Mouse (Mus musculus): ENCODE data around the gene Tmem30b.
"Not testable (repeated sequence)": the region's sequence is repeated elsewhere in the genome, so short reads cannot be mapped to it uniquely, and the experiment has no call there.

The Tmem30b gene

DNA sequence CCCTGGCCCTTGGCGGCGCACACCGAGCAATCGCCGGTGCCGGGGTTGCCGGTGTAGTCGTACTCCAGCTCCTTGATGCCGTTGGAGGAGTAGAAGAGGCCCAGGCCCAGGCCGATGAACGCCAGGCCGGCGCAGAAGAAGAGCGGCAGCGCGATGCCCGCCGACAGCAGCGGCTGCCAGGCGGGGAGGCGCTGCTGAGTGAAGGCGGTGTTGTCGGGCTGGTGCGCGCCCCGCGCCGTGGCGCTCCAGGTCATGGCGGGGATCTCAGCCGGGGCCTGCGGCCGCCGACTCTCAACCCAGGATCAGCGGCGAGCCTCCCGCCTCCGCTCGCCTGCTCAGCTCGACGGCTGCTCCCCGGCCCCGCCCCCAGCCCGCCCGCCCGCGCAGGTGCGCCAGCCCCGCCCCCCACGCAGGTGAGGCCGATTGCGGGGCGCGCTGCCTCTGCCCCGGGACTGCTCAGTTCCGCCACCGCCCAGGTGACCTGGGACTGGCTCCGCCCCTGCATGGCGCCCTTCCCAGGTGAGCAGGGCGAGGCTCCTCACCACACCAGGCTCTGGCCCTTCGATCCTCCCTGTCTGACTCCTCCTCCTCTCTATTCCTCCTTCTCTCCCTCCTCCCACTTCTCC, at the start of gene Tmem30b:
Gene Tmem30b (minus strand): TSS at position 307 of the 626 bp plus-strand sequence.
- CTCF ChIA-PET: interaction anchor here (0.7 kb wide), 1 partner anchor 119 kb away, joined by 3 read pairs; no protein-coding TSS in a partner anchor

DNA sequence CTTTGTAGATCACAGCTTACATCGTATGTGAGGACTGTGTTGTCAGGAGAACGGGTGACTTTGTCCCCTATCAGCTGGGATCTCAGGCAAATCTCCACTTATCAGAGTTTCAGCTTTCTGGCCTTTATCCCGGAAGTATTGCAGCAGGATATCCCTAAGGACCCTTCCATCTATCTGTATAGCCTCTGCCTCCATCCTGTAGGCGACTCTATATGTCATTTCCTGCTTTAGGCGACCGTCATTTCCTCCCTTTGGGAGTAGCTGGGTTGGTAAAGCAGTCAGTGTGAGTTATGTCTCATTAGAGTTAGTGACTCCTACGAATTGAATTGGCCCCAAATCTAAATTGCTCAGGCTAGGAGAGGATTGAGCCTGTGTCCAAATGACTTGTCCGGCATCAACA, 49.0 kb upstream of the Tmem30b start:
- CTCF ChIA-PET: no interaction called here

DNA sequence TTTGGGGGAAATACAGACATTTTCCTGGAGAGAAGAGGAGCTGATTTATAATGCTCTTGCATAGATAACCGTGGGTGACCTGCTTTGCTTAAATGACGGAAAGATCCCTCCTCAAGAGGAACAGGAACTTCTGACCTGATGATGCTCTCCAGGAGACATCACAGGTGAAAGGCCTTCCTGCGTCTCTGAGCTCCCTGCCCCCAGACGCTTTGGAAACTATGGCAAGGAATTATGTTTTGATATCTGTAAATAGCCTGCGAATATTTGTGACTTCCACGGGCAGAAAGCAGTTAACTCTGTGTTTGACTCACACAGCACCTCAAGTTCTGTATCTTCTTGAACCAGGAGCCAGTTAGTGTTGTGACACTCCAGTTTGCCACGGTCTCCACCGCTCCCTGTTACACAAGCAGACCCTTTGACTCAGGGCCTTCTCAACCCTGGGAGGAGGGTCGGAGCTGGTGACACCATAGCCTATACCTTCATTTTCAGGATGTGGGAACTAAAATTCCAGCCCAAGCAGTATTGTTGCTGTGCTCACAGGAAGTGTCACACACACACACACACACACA, 48.1 kb upstream of the Tmem30b start:
- CTCF ChIA-PET: no interaction called here

DNA sequence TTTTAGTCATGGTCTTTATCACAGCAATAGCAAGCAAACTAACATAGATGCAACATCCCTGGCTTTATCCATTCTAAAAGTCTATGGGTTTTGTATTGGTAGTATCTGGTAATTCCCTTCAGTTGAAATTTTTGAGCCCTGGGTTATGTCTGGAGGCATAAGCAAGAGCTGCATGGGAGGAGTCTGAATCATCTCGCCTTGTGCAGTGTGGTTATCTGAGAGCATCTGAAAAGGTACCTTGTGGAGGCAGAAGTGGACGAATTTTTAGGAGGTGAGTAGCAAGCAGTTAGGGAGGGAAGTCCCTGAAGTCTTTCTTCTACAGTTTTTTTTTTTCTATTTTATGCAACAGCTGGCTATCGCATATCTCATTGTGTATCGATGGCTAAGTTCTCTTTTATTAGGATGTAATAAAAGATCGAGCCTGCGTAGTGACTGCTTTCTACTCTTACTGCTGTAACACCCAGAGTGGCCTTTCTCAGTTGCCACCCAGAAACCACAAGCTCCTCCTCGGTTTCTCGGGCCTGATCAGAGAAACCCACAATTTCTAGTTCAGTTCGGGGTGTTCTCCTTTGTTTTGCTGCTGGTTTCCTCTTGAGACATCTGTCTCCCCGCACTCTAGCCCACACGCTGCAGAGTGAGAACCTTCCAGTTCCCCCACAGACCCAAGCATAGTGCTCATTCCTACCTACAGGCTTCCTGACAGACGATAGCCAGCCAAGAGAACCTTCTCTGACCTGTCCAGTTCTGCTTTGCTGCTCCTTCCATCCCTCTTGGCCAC, 47.0 kb upstream of the Tmem30b start:
- CTCF ChIA-PET: no interaction called here

DNA sequence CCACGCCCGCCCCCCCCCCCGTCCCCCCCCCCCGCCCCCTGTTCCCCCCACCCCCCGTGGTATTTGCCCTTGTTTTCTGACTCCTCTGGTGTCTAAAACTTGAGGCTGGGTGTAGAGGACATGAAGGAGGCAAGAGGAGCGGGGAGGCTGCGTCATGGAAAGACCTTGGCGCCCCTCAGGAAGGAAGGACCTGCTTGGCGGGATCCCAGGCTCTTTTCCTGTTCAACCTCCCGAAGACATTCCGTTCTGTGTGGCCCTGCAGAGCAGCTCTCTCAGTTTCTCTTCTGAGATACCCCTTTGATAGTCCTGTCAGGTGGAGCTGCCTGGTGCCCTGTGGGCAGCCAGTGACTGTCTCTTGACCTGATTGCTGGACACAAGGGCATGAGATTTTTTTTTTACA, 45.4 kb upstream of the Tmem30b start:
- CTCF ChIA-PET: interaction anchor here (0.6 kb wide), 1 partner anchor 104 kb away, joined by 7 read pairs; no protein-coding TSS in a partner anchor

DNA sequence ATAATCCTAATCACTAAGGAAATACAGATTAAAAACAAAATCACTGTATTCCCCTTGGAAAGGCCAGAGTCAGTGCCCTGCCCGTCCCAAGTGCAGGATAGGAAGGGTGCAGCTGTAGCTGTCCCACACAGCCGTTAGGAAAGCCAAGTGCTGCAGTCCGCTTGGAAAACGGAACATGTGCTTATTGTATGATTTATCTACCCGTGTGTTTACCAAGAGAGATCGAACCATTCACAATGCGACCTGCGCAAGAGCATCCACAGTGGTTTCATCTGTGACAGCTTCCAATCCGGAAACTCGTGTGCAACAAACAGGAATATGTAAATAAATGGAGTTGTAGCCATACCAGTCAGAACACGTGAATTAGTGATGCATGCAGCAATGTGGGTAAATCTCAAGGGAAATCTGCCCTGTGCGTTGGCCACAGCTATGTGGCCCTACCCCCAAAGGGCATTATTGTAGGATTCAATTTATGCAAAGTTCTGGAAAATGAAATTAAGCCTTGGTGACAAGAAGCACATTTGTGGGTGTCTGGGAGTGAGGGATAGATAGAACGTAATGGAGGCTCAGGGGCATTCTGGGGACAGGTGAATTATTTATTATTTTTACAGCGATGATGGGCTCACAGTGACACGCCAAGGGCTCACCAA, 44.6 kb upstream of the Tmem30b start:
- CTCF ChIA-PET: no interaction called here

DNA sequence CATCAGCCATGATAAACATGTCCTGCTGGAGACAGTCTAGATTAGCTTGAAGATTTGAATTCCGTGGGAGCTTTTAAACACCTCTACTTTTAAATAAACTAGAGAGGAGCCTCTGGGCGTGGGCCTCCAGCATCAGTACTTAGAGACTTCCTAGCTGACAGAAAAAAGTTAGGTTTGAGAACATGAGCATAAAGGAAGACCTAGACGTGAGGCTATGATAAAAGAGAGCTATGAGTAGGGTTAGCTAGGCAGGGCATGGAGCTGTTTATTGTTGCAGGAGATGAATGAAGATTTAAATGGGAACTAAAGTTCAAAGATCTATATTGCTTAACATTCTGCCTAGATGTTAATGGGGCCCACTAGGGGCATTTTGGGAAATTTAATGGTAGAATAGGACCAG, 41.1 kb upstream of the Tmem30b start:
- CTCF ChIA-PET: no interaction called here

DNA sequence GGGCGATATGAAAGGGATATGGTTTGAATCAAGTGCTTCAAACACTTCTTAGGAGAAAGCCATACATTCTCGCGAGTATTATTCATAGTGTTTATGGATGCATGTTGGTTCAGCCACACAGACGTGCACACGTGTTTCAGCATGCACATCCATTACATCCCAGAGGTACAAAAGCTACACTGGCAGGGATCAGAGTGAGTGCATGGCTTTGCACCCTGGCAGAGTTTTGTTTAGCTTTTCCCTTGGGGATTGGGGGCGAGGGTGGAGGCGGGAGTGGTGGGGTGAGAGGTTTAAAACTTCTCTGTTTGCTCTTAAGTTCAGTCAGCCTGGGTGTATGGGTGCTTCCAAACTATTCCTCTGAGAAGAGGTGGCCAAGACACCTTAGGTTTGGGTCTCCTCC, 39.7 kb upstream of the Tmem30b start:
- CTCF ChIA-PET: no interaction called here

DNA sequence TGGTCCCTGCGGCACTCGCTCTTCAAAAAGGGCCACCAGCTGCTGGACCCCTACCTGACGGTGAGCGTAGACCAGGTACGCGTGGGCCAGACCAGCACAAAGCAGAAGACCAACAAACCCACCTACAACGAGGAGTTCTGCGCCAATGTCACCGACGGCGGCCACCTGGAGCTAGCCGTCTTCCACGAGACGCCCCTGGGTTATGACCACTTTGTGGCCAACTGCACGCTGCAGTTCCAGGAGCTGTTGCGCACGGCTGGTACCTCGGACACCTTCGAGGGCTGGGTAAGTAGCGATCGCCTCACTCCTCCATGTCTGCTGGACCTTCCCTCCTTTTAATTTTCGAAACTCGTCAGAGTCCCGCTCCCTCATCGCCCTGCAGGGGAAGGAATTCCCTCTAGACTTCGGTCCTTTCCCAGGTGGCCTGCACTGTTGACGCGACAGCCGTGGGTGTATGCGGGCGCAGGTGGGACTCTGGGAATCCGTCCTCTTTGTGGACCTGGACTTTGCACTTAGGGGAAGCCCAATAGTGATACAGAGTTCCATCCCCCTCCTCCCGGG, 39.1 kb upstream of the Tmem30b start:
- CTCF ChIA-PET: no interaction called here

DNA sequence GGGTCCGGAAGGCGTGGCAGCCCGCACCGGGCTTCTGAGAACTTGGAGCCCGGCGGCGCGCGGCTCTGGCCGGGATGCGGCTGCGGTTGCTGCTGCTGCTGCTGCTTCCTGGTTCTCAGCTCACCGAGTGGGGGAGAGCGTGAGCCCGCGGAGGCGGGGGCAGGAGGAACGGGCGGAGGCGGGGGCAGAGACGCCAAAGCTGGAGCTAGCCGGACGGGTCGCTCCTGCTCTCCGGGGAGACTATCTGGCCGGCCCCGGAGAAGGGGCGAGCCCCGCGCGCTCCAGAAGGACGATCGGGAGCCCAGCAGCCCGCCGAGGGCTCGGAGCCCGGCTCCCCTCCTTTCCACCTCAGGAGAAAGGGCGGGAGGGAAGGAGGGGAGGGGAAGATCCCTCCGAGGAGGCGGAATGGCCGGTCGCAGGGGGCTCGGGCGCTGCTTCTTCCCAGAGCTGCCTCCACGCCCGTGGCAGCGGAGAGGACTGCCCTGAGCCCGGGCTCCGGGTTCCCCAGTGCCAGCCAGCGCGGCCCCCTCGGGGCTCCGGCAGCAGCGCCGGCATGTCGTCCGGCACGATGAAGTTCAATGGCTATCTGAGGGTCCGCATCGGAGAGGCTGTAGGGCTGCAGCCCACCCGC, 38.5 kb upstream of the Tmem30b start, which contains the start of gene Prkch:
Gene Prkch (plus strand): TSS at position 187 of the 631 bp plus-strand sequence.
- CTCF ChIA-PET: no interaction called here

DNA sequence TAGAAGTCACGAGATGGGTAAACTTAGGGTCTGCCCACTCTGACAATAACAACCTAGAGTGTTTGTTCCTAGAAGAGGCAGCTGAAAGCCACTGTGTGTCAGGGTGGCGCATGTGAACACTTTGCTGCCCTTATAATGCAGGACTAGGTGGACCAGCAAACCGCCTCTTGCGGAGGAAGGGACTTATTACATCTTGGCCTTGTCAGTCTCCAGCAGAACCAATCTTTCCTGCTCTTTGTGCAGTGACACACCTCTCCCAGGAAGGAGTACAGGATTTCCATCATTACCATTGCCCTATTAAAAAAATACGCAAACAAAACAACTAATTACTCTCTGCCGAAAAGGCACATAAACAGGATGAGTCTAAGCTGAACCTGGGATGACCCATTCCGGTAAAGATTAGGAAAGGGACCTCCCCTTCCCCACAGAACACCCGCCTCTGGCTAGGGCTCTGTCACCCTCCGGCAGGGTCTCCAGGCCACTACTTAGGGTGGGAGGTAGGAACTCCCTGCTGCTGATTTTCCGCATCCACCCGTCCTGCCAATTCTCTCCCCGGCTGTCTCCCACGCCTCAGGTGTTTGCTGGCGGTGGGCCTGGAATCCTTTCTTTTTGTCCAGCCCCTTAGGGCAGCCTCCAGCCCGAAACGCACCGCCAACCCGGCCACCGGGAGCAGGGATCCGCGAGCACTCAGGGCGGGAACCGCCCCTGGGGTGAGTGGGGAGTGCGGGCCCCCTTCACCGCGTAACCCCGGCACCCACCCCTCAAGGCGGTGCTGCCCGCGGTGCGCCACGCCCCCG, 37.8 kb upstream of the Tmem30b start:
- CTCF ChIA-PET: interaction anchor here (0.8 kb wide), 1 partner anchor 14 kb away, joined by 3 read pairs; no protein-coding TSS in a partner anchor

DNA sequence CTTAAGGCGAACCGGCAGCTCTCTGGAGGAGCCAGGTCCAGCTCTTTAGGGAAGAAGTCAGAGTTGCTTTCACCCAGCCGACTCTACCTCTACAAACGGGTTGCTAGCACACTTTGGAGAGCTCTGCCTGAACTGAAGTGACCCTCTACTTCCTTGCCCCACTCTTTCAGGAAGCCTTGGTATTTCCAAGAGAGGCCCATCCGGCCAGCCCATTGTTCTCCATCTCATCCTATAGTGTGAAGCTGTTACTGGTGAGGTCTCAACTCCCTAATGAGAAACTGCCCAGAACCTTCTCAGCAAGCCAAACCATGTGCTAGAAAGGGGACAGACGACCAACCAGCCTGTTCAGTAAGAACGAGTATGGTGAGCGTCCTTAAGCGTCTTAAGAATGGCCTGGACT, 37.1 kb upstream of the Tmem30b start:
- CTCF ChIA-PET: interaction anchor here (0.8 kb wide), 1 partner anchor 15 kb away, joined by 3 read pairs; no protein-coding TSS in a partner anchor

DNA sequence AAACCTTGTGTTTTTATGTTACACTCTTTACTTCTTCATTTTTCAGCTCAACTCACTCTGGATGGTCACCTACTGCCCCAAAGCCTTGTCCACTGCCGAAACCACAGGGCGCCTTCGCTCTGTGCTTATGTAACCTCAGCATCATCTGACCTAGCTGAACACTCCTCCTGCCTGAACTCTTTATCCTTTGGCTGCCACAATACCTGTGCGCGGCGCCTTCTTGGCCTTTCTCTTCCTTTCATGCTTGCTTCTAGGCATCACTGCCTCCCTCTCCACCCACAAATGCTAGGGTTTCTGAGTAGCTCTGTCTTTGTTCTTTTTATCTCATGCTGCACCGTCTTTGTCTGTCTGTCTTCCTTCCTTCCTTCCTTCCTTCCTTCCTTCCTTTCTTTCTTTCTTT, 34.6 kb upstream of the Tmem30b start:
- CTCF ChIA-PET: no interaction called here

DNA sequence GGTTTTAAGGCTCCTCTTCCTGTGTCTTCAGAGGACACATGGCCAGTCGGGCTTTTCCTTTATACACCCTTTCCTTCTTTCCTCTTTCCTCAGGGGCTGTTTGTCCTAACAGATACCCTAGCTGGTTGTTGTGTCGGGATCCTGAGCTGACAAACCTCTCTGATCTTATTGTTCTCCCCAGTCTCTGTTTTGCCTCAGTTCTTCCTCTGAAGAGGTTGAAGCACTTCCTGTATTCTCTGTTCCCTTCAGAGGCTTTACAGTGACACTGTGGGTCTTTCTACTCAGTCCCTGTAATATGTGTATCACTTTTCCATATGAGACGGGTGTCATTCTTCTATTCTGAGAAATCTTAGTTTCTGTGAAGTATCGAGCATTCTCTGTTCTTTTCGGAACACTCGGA, 31.9 kb upstream of the Tmem30b start:
- CTCF ChIA-PET: no interaction called here

DNA sequence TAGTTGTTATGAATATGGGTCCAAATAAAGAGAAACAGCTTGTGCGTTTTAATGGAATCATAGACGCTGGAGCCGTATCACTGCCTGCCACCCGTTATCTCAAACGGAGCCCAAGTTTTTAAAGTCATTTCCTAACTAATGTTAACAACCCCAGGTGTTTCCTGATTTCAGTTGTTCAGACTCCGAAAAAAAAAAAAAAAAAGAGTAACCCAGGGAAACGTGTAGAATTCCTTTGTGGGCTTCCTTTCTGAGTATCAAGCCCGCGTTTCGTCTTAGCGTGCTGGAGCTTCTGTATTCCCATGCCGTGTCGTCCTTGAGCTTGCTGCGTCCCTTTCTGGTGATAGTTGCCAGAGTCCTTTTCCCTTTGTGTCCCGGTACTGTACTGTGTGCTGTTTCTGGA, 28.4 kb upstream of the Tmem30b start:
- CTCF ChIA-PET: interaction anchor here (0.6 kb wide), 2 partner anchors 22 kb away, joined by 3 to 7 read pairs; no protein-coding TSS in a partner anchor

DNA sequence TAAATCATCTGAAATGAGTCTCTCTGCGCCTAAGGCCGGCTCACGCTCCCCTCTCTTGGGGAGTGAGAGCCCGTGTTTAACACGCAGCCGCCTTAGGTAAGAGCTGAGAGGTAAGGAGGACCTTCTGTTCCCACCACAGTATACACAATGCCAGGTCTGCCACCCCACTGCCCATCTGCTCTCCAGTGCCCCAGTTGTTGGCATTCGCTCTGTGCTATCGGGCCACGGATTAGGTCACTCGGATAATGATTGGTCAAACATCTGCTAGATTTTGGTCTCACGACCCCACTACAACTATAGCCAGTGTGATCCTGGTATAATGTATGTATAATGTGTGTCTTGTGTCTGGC, 19.4 kb upstream of the Tmem30b start:
- CTCF ChIA-PET: no interaction called here

DNA sequence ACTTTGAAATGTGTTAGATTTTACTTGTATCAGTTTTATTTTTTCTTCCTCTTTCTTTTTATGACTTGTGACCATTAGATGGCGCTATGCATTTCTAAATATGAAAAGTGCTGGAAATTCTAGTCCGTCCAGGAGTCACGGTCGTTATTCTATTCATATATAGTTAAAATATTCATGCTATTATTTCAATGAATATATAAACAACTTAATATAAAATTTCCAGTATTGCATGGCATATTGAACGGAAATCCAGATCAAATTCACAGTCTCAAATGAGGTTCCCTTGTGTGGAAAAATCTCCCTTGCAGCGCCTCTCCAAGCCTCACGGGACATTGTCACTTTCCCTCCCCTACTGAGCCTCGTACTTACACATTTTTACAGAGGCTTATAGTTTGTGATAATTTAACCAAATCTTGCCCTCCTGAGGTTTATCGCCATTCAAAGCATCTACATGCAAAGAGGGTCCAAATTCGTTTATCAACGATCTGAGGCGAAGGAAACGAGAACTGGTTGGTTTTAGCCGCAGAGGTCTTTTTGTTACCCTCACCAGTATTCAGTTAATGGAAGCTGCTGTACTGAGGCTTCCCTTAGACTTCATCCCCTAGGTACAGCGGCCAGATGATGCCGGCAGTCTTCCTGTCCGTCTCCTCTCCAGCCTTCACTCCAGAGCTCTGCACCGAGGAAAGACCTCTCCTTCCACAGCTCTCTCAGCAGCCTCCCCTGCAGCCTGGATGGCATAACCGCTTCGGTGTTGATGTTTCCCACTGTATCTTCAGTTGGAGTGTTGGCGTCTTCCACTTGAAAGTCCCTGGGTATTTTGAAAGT, 18.8 kb upstream of the Tmem30b start:
- CTCF ChIA-PET: no interaction called here

DNA sequence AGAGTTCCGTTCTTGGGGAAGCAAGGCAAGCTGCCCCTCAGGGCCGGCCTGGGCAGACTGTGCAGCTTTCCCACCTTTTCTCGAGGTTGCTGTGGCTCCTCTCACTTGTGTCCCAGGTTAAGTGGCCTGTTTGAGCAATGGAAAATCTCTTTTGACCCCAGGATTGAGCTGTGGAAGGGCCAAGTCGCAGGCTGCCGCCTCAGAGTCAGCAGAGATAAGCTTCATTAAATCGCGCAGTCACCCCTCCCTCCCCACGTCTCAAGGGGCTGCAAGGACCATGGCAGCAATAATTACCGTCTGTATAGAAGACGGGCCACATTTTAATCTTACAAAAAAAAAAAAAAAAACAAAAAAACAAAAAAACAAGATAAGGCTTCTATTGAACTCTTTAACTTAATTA, 18.0 kb upstream of the Tmem30b start:
- CTCF ChIA-PET: interaction anchor here (0.9 kb wide), 1 partner anchor 46 kb away, joined by 3 read pairs; no protein-coding TSS in a partner anchor

DNA sequence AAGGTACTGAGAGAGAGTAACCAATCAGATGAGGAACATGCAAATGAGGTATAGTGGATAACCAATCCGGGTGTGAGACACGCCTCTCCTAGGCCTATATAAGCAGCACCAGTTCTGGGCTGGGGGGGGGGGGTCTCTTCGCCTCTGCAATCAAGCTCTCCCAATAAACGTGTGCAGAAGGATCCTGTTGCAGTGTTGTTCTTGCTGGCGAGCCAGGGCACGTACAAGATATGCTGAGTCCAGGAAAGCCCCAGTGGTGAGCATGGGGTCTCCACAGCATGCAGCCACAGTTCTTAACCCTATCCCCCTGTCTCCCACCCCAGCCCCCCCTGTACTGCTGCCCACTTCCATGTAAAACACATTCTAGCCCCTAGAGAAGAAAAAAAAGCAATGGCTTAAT, 16.9 kb upstream of the Tmem30b start:
- CTCF ChIA-PET: not testable (repeated sequence)

DNA sequence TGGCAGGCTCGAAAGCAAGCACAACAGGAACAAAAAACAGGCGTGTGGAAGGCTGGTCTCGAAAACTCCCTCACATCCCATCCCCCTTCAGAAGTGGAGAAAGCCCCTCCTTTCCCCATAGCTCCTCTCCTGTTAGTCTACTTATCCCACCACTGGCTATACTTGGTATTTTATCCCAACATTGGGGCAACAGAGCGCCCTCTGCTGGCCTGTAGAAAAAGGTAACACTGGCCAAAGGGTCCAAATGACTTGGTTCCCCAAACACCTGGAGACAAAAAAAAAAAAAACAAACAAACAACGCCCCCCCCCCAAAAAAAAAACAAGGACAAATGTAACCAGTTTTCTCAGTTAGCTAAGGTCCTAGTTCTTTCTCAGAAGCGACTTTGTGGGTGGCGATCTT, 13.9 kb upstream of the Tmem30b start:
- CTCF ChIA-PET: interaction anchor here (0.6 to 0.7 kb wide), 2 partner anchors 197 to 268 kb away, joined by 3 to 4 read pairs; no protein-coding TSS in a partner anchor

All from spleen, embryonic (tissue).